Mouse (Mus musculus) CH12.LX (cell line): ENCODE results near the gene Afp. TPM values are rescaled to one million over a fixed set of nuclear protein-coding genes. Genes with fewer than 3 reads are reported as not detected.

ENCODE experiments used
- DNase-seq: peaks from one replicate; pipeline ENCODE4 v3.0.0-alpha.2; 2013; ENCODE audit errors: extremely low read depth
- H3K27ac ChIP-seq: 2 replicates; pipeline ENCODE4 v1.5.1; 2012; ENCODE audit warnings: low read depth, mild to moderate bottlenecking, control low read depth, moderate library complexity; ENCODE audit not compliant: insufficient read depth
- H3K27me3 ChIP-seq: replicated peaks from 2 replicates; pipeline ENCODE3; 2012; ENCODE audit warnings: inconsistent platforms
- H3K36me3 ChIP-seq, 2 experiments: replicated peaks in 1 of 2; 2 replicates each; pipeline versions ENCODE3 to v1.6.1; 2012; ENCODE audit warnings: inconsistent platforms in 1 of 2, low read length in 1 of 2, mild to moderate bottlenecking in 1 of 2, mixed read lengths in 1 of 2, moderate library complexity in 1 of 2; ENCODE audit not compliant: control insufficient read depth in 1 of 2, insufficient read depth in 1 of 2
- H3K4me1 ChIP-seq, 2 experiments: 2 replicates each; pipeline ENCODE4 v1.6.1; 2012; ENCODE audit warnings: inconsistent platforms in 1 of 2, moderate library complexity in 1 of 2; ENCODE audit not compliant: insufficient read depth in 2 of 2, control insufficient read depth in 1 of 2
- H3K4me2 ChIP-seq: 2 replicates; pipeline ENCODE4 v1.6.1; 2012; ENCODE audit warnings: low read depth, mild to moderate bottlenecking, control low read depth; ENCODE audit not compliant: poor library complexity, insufficient read depth, severe bottlenecking
- H3K4me3 ChIP-seq, 3 experiments: fragments of 150-350 bp in 1 of 3; sonication (generic) in 1 of 3; replicated peaks in 1 of 3; 2 replicates each; pipeline versions ENCODE3 to v1.5.1; 2011 to 2012; ENCODE audit warnings: low read depth in 2 of 3, low read length in 2 of 3, mild to moderate bottlenecking in 2 of 3, moderate library complexity in 2 of 3, control low read depth in 1 of 3, improper control_type of control experiment in 1 of 3, inconsistent platforms in 1 of 3, mixed read lengths in 1 of 3; ENCODE audit not compliant: poor library complexity in 1 of 3
- H3K79me2 ChIP-seq: replicated peaks from 2 replicates; pipeline ENCODE4 v1.6.1; 2012; ENCODE audit warnings: mild to moderate bottlenecking, moderate library complexity; ENCODE audit not compliant: control insufficient read depth, poor library complexity, insufficient read depth, severe bottlenecking; ENCODE audit errors: extremely low read depth
- H3K9ac ChIP-seq: 2 replicates; pipeline ENCODE4 v1.6.1; 2012; ENCODE audit warnings: low read depth, mild to moderate bottlenecking, control low read depth, moderate library complexity; ENCODE audit not compliant: insufficient read depth
- H3K9me3 ChIP-seq: replicated peaks from 2 replicates; pipeline ENCODE3; 2012; ENCODE audit warnings: low read length, inconsistent platforms, mixed read lengths
- CHD2 ChIP-seq: IDR thresholded peaks from 2 replicates; pipeline ENCODE4 v1.6.1; 2011; ENCODE audit warnings: low read length, improper control_type of control experiment
- GABPA ChIP-seq: IDR thresholded peaks from 2 replicates; pipeline ENCODE4 v1.6.1; 2012; ENCODE audit warnings: low read depth, low read length, improper control_type of control experiment, inconsistent platforms; ENCODE audit not compliant: insufficient replicate concordance
- IRF4 ChIP-seq: IDR thresholded peaks from 2 replicates; pipeline ENCODE4 v1.6.1; 2014; ENCODE audit warnings: low read depth, mild to moderate bottlenecking, inconsistent platforms, low read length, improper control_type of control experiment
- JUN ChIP-seq: IDR thresholded peaks from 2 replicates; pipeline ENCODE4 v1.6.1; 2011; ENCODE audit warnings: low read depth, mild to moderate bottlenecking, low read length, improper control_type of control experiment, moderate library complexity; ENCODE audit not compliant: insufficient read depth
- MAZ ChIP-seq: IDR thresholded peaks from 2 replicates; pipeline ENCODE4 v1.6.1; 2012; ENCODE audit warnings: low read depth, mild to moderate bottlenecking, inconsistent platforms, low read length, improper control_type of control experiment, moderate library complexity
- NELFE ChIP-seq: IDR thresholded peaks from 2 replicates; pipeline ENCODE4 v1.6.1; 2011; ENCODE audit warnings: low read depth, low read length, improper control_type of control experiment
- PAX5 ChIP-seq: IDR thresholded peaks from 2 replicates; pipeline ENCODE4 v1.6.1; 2012; ENCODE audit warnings: low read length, inconsistent platforms, mixed read lengths
- POLR2A ChIP-seq: IDR thresholded peaks from 2 replicates; pipeline ENCODE4 v1.6.1; 2011; ENCODE audit warnings: low read depth, mild to moderate bottlenecking, improper control_type of control experiment, low read length
- SIN3A ChIP-seq: IDR thresholded peaks from 2 replicates; pipeline ENCODE4 v1.6.1; 2012; ENCODE audit warnings: low read length, improper control_type of control experiment, inconsistent platforms
- SMC3 ChIP-seq: IDR thresholded peaks from 2 replicates; pipeline ENCODE4 v1.6.1; 2011; ENCODE audit warnings: low read depth, low read length, improper control_type of control experiment
- TCF12 ChIP-seq: IDR thresholded peaks from 2 replicates; pipeline ENCODE4 v1.6.1; 2014; ENCODE audit warnings: low read depth, mild to moderate bottlenecking, inconsistent platforms, low read length, improper control_type of control experiment
- UBTF ChIP-seq: IDR thresholded peaks from 2 replicates; pipeline ENCODE4 v1.6.1; 2012; ENCODE audit warnings: low read depth, mild to moderate bottlenecking, inconsistent platforms, low read length, improper control_type of control experiment, moderate library complexity
- USF2 ChIP-seq: conservative IDR thresholded peaks from 2 replicates; pipeline ENCODE4 v1.6.1; 2011; ENCODE audit warnings: low read depth, low read length, improper control_type of control experiment
- ZC3H11A ChIP-seq: IDR thresholded peaks from 2 replicates; pipeline ENCODE4 v1.6.1; 2012; ENCODE audit warnings: low read depth, mild to moderate bottlenecking, inconsistent platforms, low read length, improper control_type of control experiment
- dilution Hi-C: fragments of 300-500 bp; cut with MboI; formaldehyde crosslinking; loops from 2 replicates; pipeline ENCODE4 v1.14.3; 2020; ENCODE audit warnings: low sequenced_read_pairs; ENCODE audit not compliant: extremely low pct_unique_long_range_greater_than_20kb, extremely low pct_ligation_motif_present
- in situ Hi-C: fragments of 300-500 bp; cut with MboI; formaldehyde crosslinking; loops from 3 replicates; pipeline ENCODE4 v1.14.3; 2019; ENCODE audit warnings: low sequenced_read_pairs, low pct_ligation_motif_present, low pct_unique_long_range_greater_than_20kb, mixed read lengths
- polyA plus RNA-seq: library from polyadenylated mRNA; unstranded; fragments of >175 nt; gene quantifications from 2 replicates; pipeline ENCODE4 v1.2.1, GENCODE M21; 2012; ENCODE audit warnings: low read depth; ENCODE audit not compliant: insufficient read length
- total RNA-seq, 2 experiments: library from RNA; depleted of rRNA; stranded (reverse); fragments of 300-350 nt in 1 of 2; fragments of >200 nt in 1 of 2; gene quantifications; 2 replicates each; pipeline ENCODE4 v1.2.3; 2012 to 2014

Gene Afp
- total and polyA plus RNA-seq, 3 experiments: 12.5 to 19.8 (median 15.9) TPM

DNA sequence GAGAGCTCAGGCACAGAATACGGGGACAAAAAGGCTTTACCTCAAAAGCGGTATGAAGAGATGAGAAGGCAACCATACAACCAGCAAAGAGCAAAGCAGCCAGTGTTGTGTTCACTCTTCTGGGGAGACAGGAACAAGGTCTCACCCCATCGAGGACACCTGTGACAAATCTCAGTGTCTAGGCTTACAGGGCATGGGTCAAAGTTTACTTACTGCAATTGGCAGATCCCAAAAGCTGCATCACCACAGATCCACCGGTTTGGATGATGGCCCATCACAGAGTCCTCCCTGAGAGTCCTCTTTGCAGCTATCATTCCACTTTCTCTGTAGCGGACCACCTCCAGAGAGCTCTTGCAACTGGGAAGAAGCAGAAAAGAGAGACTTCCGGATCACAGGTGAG lies 25.0 kb downstream of the Afp start:
- Histone ChIP-seq H3K4me3 (no peak overlapping the region), H3K36me3 (no peaks in the 10 kb centered on the region), H3K9ac (no peak overlapping the region), H3K4me1 (no peaks in the 10 kb centered on the region), H3K4me2 (no peak overlapping the region), H3K27me3 (no peaks in the 10 kb centered on the region), H3K27ac (no peak overlapping the region), H3K79me2 (no peaks in the 10 kb centered on the region), H3K9me3 (no peaks in the 10 kb centered on the region)
- TF ChIP-seq MAZ: no peak
- dilution Hi-C loops (no loop called here), in situ Hi-C loops (no loop called here)
- DNase-seq: no peak

DNA sequence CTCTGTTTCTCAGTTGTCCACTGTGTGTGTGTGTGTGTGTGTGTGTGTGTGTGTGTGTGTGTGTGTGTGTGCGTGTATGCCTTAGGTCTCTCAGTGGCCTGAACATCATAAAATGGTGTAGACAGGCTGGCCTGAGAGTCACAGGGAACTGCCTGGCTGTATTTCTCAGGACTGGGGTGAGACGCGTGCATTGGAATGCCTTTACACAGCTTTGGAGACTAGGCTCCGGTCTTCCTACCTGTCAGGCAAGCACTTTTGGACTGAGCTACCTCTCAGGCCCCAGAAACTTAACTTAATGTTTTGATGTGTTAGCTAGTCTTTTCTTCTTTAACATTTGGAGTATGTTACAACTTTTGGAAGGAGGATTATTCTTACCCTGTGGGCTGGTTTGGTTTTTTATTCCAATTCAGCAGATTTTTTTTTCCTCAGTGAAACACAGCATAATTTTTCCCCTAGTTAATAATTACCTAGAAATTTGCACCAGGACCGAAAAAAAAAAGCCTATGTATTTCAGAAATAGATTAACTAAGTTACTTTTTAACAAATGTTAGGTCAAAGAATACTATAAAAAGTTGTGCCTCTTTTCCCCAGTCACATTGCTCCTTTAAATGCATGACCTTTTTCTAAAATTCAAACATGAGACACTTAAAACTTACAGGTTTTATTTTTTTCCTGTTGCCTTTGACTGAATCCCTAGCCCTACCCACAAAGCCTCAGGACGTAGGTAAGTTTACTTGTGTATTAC lies 28.0 kb downstream of the Afp start, which contains the start of gene Afm:
Gene Afm, plus strand, starts transcription at position 577 of the 745 bp plus-strand sequence.
- DNase-seq: no peak
- no peaks in the 10 kb centered on the region for H3K79me2 ChIP-seq
- no peak within 1 kb of the TSS for H3K4me2 ChIP-seq
- H3K9me3 ChIP-seq: no peaks in the 10 kb centered on the region
- no peak for TF ChIP-seq SMC3
- no peak for TF ChIP-seq USF2
- TF ChIP-seq TCF12: no peak
- no peak for TF ChIP-seq NELFE
- TF ChIP-seq ZC3H11A: no peak
- TF ChIP-seq POLR2A: no peak
- no peak for TF ChIP-seq CHD2
- TF ChIP-seq JUN: no peak
- TF ChIP-seq PAX5: no peak
- TF ChIP-seq IRF4: no peak
- no peak for TF ChIP-seq SIN3A
- no peak for TF ChIP-seq GABPA
- TF ChIP-seq UBTF: no peak
- TF ChIP-seq, all 38 proteins: peak for 0
- H3K9ac ChIP-seq: no peak within 1 kb of the TSS
- no peaks in the 10 kb centered on the region for H3K36me3 ChIP-seq
- in situ Hi-C loops: no loop called here
- no peak within 1 kb of the TSS for H3K27ac ChIP-seq
- dilution Hi-C loops: no loop called here
- H3K27me3 ChIP-seq: no peaks in the 10 kb centered on the region
- H3K4me3 ChIP-seq: no peak within 1 kb of the TSS
- H3K4me1 ChIP-seq: 0 out of 4 replicates have a peak, but pooled peaks cover 0 to 7% of the 10 kb centered on the region in 2 experiments
